Mouse (Mus musculus) neural tube, embryonic 13.5 days (tissue): ENCODE results near the gene Pcca. TPM values are rescaled to one million over a fixed set of nuclear protein-coding genes. Genes with fewer than 3 reads are reported as not detected.

Experiments
- ATAC-seq: fragments of 200-750 bp; cut with Nextera tagmentation; 2 replicates; pipeline ENCODE4 v1.8.0; 2017; ENCODE audit warnings: low read depth, mild to moderate bottlenecking, moderate TSS enrichment, moderate library complexity
- H3K27ac ChIP-seq: fragments of 300-500 bp; sonication (generic); replicated peaks from 2 replicates; pipeline ENCODE4 v1.5.1; 2015; ENCODE audit warnings: moderate library complexity, mild to moderate bottlenecking, inconsistent platforms
- H3K27me3 ChIP-seq: fragments of 300-500 bp; sonication (generic); 2 replicates; pipeline ENCODE4 v1.6.1; 2015; ENCODE audit warnings: mild to moderate bottlenecking, inconsistent platforms
- H3K36me3 ChIP-seq: fragments of 300-500 bp; sonication (generic); 2 replicates; pipeline ENCODE4 v1.6.1; 2015; ENCODE audit warnings: mild to moderate bottlenecking, inconsistent platforms
- H3K4me1 ChIP-seq: fragments of 300-500 bp; sonication (generic); replicated peaks from 2 replicates; pipeline ENCODE4 v1.6.1; 2015; ENCODE audit warnings: inconsistent platforms
- H3K4me2 ChIP-seq: fragments of 300-500 bp; sonication (generic); 2 replicates; pipeline ENCODE4 v1.6.1; 2015; ENCODE audit warnings: inconsistent platforms, mild to moderate bottlenecking, moderate library complexity
- H3K4me3 ChIP-seq: fragments of 300-500 bp; sonication (generic); 2 replicates; pipeline ENCODE4 v1.5.1; 2015; ENCODE audit warnings: mild to moderate bottlenecking, inconsistent platforms
- H3K9ac ChIP-seq: fragments of 300-500 bp; sonication (generic); 2 replicates; pipeline ENCODE4 v1.6.1; 2015; ENCODE audit warnings: moderate library complexity, mild to moderate bottlenecking, inconsistent platforms
- H3K9me3 ChIP-seq: fragments of 300-500 bp; sonication (generic); 2 replicates; pipeline ENCODE4 v1.6.1; 2016; ENCODE audit warnings: inconsistent platforms
- WGBS: fragments of 180-500 bp; shearing (Covaris S2); methylation state at CpG from one replicate; pipeline ENCODE4 v1.1.7; 2015; 5-methylcytosine and 5-hydroxymethylcytosine counted together
- polyA plus RNA-seq: library from polyadenylated mRNA; unstranded; fragments of >200 nt; fragmentation: Nextera tagmentation; extraction: Ambion mirVana; gene quantifications from 2 replicates; pipeline ENCODE4 v1.2.1, GENCODE M21; 2015

Pcca gene
- polyA plus RNA-seq, result 28.2 and 32.0 TPM in 2 replicates

DNA sequence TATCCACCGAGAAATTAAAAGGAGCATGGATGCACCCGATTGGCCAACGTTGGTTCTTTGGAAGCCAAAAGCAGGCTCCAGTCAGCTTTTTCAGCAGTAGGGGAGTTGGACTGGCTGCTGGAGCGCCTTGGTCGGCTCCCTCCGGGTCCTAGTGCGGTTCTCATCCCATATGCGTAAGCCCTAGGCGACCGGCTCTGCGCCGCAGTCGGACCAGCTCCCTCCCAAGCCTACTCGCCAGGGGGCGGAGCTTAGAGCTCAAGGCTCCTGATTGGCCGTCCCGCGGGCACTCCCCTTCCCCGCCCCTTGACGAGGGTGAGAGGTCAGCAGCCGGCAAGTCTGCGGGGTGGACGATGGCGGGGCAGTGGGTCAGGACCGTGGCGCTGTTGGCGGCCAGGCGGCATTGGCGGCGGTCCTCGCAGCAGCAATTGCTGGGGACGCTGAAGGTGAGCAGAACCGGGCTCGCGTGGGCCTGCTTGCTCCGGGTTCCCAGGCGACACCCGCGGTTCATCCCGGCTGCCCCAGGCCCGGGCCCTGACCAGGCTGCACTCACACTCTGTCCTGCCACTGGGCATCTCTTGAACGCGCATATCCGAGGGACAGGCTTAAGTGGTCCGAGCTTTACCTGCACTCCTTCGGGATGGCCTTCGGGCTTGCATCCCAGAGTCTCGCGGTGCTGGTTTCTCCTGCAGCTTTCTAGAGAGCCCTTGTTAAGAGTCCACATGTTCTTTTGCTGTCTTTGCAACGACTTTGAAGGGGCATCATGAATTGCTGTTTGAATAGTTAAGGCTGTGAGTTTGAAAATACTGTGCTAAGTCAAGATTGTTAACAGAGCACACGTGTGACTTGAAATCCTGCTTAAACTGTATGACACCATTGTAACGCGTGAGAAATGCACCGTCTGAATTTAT, at the start of gene Pcca:
TSS of gene Pcca (plus strand) at position 308 of the 908 bp plus-strand sequence.
- Histone ChIP-seq H3K36me3 (no peaks in the 10 kb centered on the region), H3K27me3 (no peaks in the 10 kb centered on the region), H3K4me1 (peaks cover 15% of the 10 kb centered on the region), H3K27ac (peak within 1 kb of the TSS; percentile 52), H3K9ac (peak within 1 kb of the TSS; percentile 75), H3K4me2 (peak within 1 kb of the TSS; percentile 70), H3K4me3 (peak within 1 kb of the TSS; percentile 67), H3K9me3 (no peaks in the 10 kb centered on the region)
- WGBS, result 1% methylated on average over 54 of the region's 54 CpGs
- peak; percentile 100 for ATAC-seq

DNA sequence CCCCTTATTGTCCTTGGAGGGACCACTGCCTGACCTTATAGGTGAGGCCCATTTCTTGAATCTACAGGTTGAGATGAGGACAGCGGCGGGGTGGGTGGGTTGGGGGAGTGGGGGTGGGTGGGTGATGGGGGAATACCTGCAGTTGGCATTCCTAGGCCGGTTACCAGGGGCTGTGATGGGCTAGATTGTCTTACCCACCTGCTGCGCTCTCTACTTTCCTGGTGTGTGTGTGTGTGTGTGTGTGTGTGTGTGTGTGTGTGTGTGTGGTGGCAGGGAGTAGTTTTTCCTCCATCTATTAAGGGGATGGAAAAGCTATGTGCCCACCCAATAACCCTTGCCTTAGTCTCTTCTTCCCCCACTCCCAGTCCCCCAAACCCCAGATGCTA, 49.7 kb upstream of the Pcca start:
- H3K9me3 ChIP-seq, result no peaks in the 10 kb centered on the region
- no peaks in the 10 kb centered on the region for H3K36me3 ChIP-seq
- peak overlapping the region; percentile 12; the same call in 1 of the 2 replicates for H3K4me3 ChIP-seq
- H3K4me2 ChIP-seq, result peak overlapping the region; percentile 62
- ATAC-seq, result no peak
- H3K27ac ChIP-seq, result peak overlapping the region; percentile 67
- H3K4me1 ChIP-seq, result peaks cover 20% of the 10 kb centered on the region
- H3K9ac ChIP-seq, result peak overlapping the region; percentile 31; the same call in 1 of the 2 replicates
- WGBS, result 14% methylated on average over 4 of the region's 4 CpGs
- peaks cover 84% of the 10 kb centered on the region for H3K27me3 ChIP-seq

DNA sequence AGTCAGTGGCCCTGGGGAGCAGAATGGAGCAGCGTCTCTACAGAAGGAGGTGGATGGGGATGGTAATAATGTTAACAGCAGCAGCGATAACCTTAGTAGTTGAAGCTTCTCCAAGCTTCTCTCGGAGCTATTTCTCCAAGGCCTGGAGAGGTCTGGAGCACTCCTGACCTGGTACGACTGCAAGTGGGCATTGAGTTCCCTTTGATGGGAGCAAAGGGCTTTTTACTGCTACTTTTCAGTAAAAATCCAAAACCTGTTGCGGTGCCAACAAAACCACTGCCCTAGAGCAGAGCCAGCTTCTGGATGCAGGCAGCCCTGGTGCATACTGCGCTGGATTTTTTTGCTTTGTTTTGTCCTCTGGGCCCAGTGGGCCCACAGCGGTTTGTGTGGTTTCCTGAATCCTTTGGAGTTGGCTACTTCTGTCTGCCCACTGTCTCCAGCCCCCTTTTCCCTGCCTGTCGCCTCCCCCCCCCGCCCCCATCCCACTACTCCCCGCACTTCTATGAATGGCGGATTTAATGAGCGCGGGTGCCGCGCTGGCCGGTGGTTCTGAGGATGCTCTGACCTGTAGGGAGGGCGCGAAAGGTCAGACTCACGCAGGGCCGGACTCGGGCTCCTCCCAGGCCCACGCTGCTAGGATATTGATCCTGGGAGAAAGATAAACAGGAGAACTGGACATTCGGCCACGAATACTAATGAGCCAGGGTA, 49.1 kb upstream of the Pcca start:
- Histone ChIP-seq H3K4me3 (no peak overlapping the region), H3K27ac (peak overlapping the region; percentile 67), H3K4me1 (peaks cover 20% of the 10 kb centered on the region), H3K9ac (peak overlapping the region; percentile 34), H3K4me2 (peak overlapping the region; percentile 62), H3K36me3 (no peaks in the 10 kb centered on the region), H3K27me3 (peaks cover 89% of the 10 kb centered on the region), H3K9me3 (no peaks in the 10 kb centered on the region)
- WGBS, result 3% methylated on average over 24 of the region's 24 CpGs
- ATAC-seq, result no peak

DNA sequence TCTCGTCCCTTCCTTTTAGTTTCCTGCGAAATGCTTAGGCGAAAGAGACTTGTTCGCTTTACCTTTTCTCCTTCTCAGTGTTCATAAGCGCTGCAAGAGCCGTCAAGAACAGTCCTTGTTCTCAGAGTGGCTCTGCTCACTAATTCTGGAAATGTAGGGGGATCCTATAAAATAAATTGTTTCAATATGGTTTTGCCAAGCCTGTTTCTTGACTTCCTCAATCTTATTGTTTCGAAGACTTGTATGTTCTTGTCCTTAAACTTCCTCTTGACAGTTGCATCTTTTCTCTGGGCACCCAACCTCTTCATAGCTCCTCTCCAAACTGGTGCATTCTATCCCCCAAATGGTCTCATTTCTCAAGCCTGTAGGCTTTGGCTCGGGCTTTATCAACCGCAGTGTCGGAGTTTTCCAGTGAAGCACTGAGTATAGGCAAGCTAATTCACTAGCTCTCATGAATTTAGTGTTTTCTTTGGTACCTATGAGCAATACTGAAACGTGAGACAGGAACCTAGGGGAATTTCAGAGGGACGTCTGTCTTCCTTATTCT, 48.4 kb upstream of the Pcca start:
- H3K27ac ChIP-seq, result peak overlapping the region; percentile 67
- H3K27me3 ChIP-seq, result peaks cover 89% of the 10 kb centered on the region
- peak overlapping the region; percentile 62 for H3K4me2 ChIP-seq
- no peak for ATAC-seq
- H3K9ac ChIP-seq, result peak overlapping the region; percentile 34
- no peak overlapping the region; the same call in 1 of the 2 replicates for H3K4me3 ChIP-seq
- WGBS, result 5% methylated on average over 12 of the region's 12 CpGs
- H3K4me1 ChIP-seq, result peaks cover 24% of the 10 kb centered on the region
- no peaks in the 10 kb centered on the region for H3K36me3 ChIP-seq
- no peaks in the 10 kb centered on the region for H3K9me3 ChIP-seq

DNA sequence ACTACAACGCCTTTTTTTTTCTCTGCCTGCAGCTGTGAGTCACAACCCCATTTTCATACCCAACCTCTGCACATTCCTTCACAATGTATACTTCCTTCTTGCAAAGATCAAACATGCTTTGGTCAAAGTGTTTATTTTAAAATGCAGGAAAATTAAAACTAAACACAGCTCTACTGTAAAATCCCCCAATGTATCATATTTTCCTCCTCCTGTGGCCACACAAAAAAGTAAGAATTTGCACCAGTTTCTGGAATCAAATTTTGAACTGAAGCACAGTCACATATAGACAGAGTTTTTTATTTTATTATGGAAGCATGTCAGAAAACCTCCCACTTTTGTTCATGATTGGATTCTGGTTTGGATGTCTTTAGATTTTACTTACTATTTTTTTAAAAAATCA, 47.5 kb upstream of the Pcca start:
- no peak overlapping the region for H3K9ac ChIP-seq
- peaks cover 89% of the 10 kb centered on the region for H3K27me3 ChIP-seq
- 8% methylated on average over 1 of the region's 1 CpGs for WGBS
- peaks cover 27% of the 10 kb centered on the region for H3K4me1 ChIP-seq
- no peaks in the 10 kb centered on the region for H3K9me3 ChIP-seq
- no peak overlapping the region for H3K27ac ChIP-seq
- no peak for ATAC-seq
- H3K4me2 ChIP-seq, result no peak overlapping the region
- H3K4me3 ChIP-seq, result no peak overlapping the region
- H3K36me3 ChIP-seq, result no peaks in the 10 kb centered on the region

DNA sequence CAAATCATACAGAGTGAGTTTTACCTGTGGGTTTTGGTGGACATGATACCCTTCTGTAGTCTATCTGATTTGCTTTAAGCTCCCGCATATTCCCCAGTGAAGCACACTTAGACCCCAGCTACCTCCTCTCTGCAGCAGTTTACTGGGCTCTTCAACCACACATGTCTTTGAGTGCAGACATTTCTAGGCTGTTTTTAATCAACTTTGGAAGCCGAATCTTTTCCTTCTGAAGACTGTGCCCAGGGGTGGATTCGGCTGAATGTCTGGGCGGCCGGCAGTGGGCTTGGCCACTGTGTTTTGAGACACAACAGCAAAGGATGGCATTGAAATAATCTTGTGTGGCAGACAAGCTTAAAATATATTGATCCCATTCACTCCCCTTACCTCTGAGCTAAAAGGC, 46.8 kb upstream of the Pcca start:
- H3K9ac ChIP-seq, result no peak overlapping the region
- no peak overlapping the region for H3K4me3 ChIP-seq
- peaks cover 23% of the 10 kb centered on the region for H3K4me1 ChIP-seq
- H3K4me2 ChIP-seq, result peak overlapping the region; percentile 14; the same call in 1 of the 2 replicates
- no peak for ATAC-seq
- 0 out of 2 replicates have a peak overlapping the region, but pooled peaks have one; percentile 38 for H3K27ac ChIP-seq
- 5% methylated on average over 5 of the region's 5 CpGs for WGBS
- H3K36me3 ChIP-seq, result no peaks in the 10 kb centered on the region
- peaks cover 84% of the 10 kb centered on the region for H3K27me3 ChIP-seq
- H3K9me3 ChIP-seq, result no peaks in the 10 kb centered on the region

DNA sequence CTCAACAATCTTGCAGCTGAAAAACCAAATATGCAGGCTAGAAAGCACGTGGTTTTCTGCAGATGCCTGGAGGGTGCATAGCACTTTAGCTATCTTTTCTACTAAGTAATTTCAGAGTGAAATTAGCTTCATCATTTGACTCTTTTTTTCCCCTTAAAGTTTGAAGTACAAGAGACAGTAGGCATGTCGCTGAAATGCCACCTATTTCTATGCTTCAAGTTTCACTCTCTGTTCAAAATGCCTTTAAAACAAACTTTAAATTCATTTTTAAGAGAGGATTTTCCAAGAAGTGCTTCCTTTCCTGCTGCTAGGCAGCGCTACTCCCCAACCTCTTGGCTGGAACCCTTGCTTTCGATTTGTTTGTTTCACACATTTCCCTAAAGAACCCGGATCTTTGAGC, 45.1 kb upstream of the Pcca start:
- H3K4me1 ChIP-seq, result peaks cover 16% of the 10 kb centered on the region
- ATAC-seq, result no peak
- no peak overlapping the region for H3K4me3 ChIP-seq
- H3K27ac ChIP-seq, result 0 out of 2 replicates have a peak overlapping the region, but pooled peaks have one; percentile 6
- peaks cover 4% of the 10 kb centered on the region; the same call in 1 of the 2 replicates for H3K9me3 ChIP-seq
- H3K4me2 ChIP-seq, result peak overlapping the region; percentile 51
- H3K9ac ChIP-seq, result no peak overlapping the region
- H3K36me3 ChIP-seq, result no peaks in the 10 kb centered on the region
- peaks cover 79% of the 10 kb centered on the region for H3K27me3 ChIP-seq
- 2% methylated on average over 5 of the region's 5 CpGs for WGBS

DNA sequence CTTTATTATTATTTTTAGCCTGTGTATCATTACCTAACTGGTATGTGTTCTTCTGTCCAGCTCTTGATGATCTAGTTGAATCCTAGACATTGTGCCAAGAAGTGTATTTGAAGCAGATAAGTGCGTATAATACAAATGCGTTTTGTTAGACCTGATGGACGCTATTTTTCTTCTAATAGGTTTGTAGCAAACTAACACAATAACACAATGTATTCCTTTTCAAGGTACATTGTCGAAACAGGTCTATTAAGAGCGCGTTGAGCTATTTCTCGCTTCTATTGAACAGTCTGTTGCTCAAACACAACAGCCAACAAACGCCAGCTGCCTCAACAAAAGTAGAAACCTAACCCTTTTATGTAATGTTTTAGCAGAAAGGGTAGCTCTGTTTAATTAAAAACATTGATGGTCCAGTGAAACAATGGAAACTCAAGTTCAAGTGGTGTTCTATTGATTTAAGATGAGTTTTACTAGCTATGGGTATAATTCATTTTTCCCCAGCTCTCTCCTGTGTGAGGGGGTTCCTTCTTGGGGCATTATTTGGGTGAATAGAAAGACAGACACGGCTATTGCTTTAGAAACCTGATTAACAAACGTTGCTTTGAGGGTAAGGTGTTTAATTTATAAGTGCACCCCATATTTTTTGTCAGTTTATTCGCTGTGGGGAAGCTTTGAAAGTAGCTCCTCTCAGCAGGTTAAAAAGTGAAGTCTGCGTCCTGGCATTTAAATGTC, 44.3 kb upstream of the Pcca start:
- peak overlapping the region; percentile 34; the same call in 1 of the 2 replicates for H3K4me3 ChIP-seq
- whole genome bisulfite sequencing, result 3% methylated on average over 12 of the region's 12 CpGs
- peaks cover 12% of the 10 kb centered on the region for H3K4me1 ChIP-seq
- peak; percentile 51; the same call in 1 of the 2 replicates for ATAC-seq
- no peaks in the 10 kb centered on the region for H3K36me3 ChIP-seq
- no peak overlapping the region; the same call in 1 of the 2 replicates for H3K9ac ChIP-seq
- peaks cover 71% of the 10 kb centered on the region for H3K27me3 ChIP-seq
- H3K27ac ChIP-seq, result peak overlapping the region; percentile 38
- peaks cover 8% of the 10 kb centered on the region; the same call in 1 of the 2 replicates for H3K9me3 ChIP-seq
- H3K4me2 ChIP-seq, result peak overlapping the region; percentile 51

DNA sequence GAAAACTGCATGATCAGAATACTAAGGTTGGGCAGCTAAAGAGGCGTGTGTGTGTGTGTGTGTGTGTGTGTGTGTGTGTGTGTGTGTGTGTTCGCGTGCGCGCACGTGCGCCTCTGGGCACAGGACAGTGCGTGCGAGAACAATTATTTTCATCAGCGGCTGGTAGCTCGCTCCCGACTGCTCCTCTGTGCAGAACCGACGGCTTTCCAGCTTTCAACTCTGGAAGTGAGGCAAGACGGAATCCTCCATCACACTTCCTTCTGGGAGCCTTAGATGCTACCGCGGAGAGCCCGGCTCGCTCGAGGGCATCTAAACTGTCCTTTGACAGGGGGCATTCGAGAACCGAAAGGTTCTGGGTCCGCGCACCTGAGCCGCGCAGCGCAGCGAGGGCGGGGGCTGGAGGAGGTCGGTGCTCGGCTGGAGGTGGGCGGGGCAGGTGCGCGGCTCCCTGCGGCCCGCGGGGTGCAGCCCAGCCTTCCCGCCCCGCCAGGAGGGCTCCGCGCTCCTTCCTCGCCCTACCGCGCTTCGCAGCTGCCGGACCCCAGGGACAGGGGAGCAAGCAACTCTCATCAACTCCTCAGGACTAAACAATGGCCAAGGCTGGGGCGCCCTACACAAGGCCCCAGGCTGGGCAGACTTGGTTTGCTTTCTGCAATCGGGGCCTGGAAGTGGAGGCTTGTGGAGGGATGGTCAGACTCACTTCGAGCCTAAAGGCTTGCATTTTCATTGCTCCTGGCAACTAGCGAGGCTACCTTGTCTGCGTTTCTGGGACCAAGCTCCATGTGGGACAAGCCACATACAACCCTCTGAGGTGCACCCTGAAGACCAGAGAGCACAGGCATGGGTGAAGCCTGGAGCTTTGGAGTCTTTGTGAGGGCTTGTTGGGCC, 43.4 kb upstream of the Pcca start, which contains the start of gene Gm10837:
TSS of gene Gm10837 (plus strand) at position 146 of the 888 bp plus-strand sequence.
- peaks cover 63% of the 10 kb centered on the region for H3K27me3 ChIP-seq

DNA sequence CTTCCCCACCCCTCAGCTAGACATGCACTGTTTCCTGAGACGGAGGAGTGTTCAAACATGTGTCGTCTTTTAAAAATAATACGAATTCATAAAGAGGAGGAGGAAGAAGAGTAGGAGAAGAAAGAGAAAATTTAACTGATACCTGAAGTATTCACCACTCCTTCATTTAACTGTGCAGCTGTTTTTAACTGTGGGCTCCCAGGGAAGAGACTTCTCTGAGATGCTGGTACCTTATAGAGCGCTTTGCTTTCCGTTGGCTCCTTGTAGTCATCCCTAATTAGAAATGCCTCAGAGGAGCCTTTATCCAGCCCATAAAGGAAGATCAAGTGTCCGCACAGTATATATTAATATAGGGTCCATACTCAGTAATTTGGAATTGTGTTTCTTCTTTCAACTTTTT, 42.6 kb upstream of the Pcca start:
- WGBS, result 70% methylated on average over 6 of the region's 6 CpGs
- ATAC-seq, result no peak
- Histone ChIP-seq H3K9ac (no peak overlapping the region), H3K27me3 (peaks cover 55% of the 10 kb centered on the region), H3K27ac (peak overlapping the region; percentile 74; the same call in 1 of the 2 replicates), H3K9me3 (peaks cover 8% of the 10 kb centered on the region; the same call in 1 of the 2 replicates), H3K4me1 (peaks cover 7% of the 10 kb centered on the region), H3K4me2 (no peak overlapping the region), H3K4me3 (no peak overlapping the region), H3K36me3 (no peaks in the 10 kb centered on the region)

More for the DNA sequence above, 43.4 kb upstream of the Pcca start, which contains the start of gene Gm10837:
- peak; percentile 83 for ATAC-seq
- Histone ChIP-seq H3K9ac (peak within 1 kb of the TSS; percentile 60), H3K27ac (peak within 1 kb of the TSS; percentile 74), H3K9me3 (peaks cover 8% of the 10 kb centered on the region; the same call in 1 of the 2 replicates), H3K36me3 (no peaks in the 10 kb centered on the region), H3K4me3 (peak within 1 kb of the TSS; percentile 34), H3K4me1 (peaks cover 7% of the 10 kb centered on the region), H3K4me2 (peak within 1 kb of the TSS; percentile 51)
- 1% methylated on average over 44 of the region's 51 CpGs for WGBS
